Mouse (Mus musculus) thymus, postnatal 4 days (tissue): ENCODE measurements around the gene Kcnip1.

Source experiments
- DNase-seq: peaks from one replicate; pipeline ENCODE4 v3.0.0; 2021

The Kcnip1 gene

GRCm38 (mm10) chr11:33821331-33821730 lies 171.6 kb downstream of the Kcnip1 start:
- DNase-seq, result no peak

GRCm38 (mm10) chr11:33820876-33821275 lies 172.1 kb downstream of the Kcnip1 start:
- no peak for DNase-seq

- no peak for DNase-seq
Measured at GRCm38 (mm10) chr11:33818861-33819503, 174.0 kb downstream of the Kcnip1 start.

- DNase-seq, result no peak
Measured at GRCm38 (mm10) chr11:33816020-33816419, 176.9 kb downstream of the Kcnip1 start.

- no peak for DNase-seq
Measured at GRCm38 (mm10) chr11:33810105-33810504, 182.8 kb downstream of the Kcnip1 start.

GRCm38 (mm10) chr11:33803093-33803492 lies 189.9 kb downstream of the Kcnip1 start:
- DNase-seq, result no peak

GRCm38 (mm10) chr11:33800436-33801088 lies 192.4 kb downstream of the Kcnip1 start:
- no peak for DNase-seq

GRCm38 (mm10) chr11:33799933-33800332 lies 193.0 kb downstream of the Kcnip1 start:
- DNase-seq, result no peak

GRCm38 (mm10) chr11:33798094-33798648 lies 194.8 kb downstream of the Kcnip1 start:
- no peak for DNase-seq

GRCm38 (mm10) chr11:33787362-33787761 lies 205.6 kb downstream of the Kcnip1 start:
- peak; percentile 62 for DNase-seq

- DNase-seq, result no peak
Measured at GRCm38 (mm10) chr11:33786572-33786971, 206.4 kb downstream of the Kcnip1 start.

- no peak for DNase-seq
Measured at GRCm38 (mm10) chr11:33781561-33781971, 211.4 kb downstream of the Kcnip1 start.

- no peak for DNase-seq
Measured at GRCm38 (mm10) chr11:33780263-33780662, 212.7 kb downstream of the Kcnip1 start.

GRCm38 (mm10) chr11:33772615-33773141 lies 220.3 kb downstream of the Kcnip1 start:
- DNase-seq, result no peak

- no peak for DNase-seq
Measured at GRCm38 (mm10) chr11:33772043-33772442, 220.9 kb downstream of the Kcnip1 start.

- DNase-seq, result no peak
Measured at GRCm38 (mm10) chr11:33766976-33767938, 225.7 kb downstream of the Kcnip1 start.

GRCm38 (mm10) chr11:33761201-33761755 lies 231.7 kb downstream of the Kcnip1 start:
- DNase-seq, result no peak

- DNase-seq, result no peak
Measured at GRCm38 (mm10) chr11:33756624-33757023, 236.3 kb downstream of the Kcnip1 start.

- DNase-seq, result no peak
Measured at GRCm38 (mm10) chr11:33752431-33752873, 240.5 kb downstream of the Kcnip1 start.

GRCm38 (mm10) chr11:33751503-33751902 lies 241.4 kb downstream of the Kcnip1 start:
- no peak for DNase-seq

- DNase-seq, result peak; percentile 33
Measured at GRCm38 (mm10) chr11:33749979-33750378, 243.0 kb downstream of the Kcnip1 start.

GRCm38 (mm10) chr11:33749408-33749807 lies 243.5 kb downstream of the Kcnip1 start:
- peak; percentile 33 for DNase-seq
